Mouse (Mus musculus): Measurements from ENCODE around the gene Scgb1c1. TPM values are rescaled to one million over a fixed set of nuclear protein-coding genes. Genes with fewer than 3 reads are reported as not detected.

The Scgb1c1 gene
- polyA plus RNA-seq, 2 experiments, result not detected

DNA sequence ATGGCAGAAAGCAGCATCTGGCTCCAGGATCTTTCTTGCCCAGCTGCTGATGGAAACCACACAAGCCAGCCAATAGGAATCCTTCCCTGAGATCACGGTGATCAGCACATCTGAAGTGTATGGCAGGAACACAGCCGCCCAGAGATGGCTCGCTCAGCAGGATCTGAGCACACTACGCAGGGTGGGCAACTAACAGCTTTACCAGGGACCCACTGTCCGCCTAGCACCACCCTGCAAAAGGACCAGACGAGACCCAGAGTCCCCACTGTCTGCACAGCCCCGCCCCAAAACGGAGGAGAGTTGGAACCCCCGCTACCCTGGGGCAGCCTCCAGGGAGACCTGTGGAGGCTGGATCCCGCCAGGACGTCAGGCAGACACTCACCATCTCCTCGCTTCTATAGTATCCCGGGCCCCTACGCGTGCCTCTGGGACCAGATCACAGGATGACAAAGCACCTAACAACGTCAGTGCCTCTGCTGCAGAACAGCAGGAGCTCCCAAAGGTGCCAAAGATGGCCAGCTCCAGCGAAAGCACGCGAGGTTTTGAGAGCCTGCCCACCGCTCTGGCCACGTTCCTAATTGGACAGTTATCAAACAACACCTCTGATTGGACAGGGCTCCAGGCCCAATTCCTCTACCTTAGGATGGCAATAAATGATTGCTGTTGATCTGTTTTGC is 23.6 kb upstream of the Scgb1c1 start, which contains the start of gene Zfp941:
Zfp941 (minus strand) TSS at position 526 of the 677 bp plus-strand sequence.
- DNase-seq (ENCODE audit: low spot score) (peak; percentile 49), ATAC-seq (ENCODE audit: low FRiP score, low read depth) (peak; percentile 78)
- Histone ChIP-seq H3K27ac (replicated peaks; ENCODE audit: low read depth, low read length) (no peak within 1 kb of the TSS), H3K4me2 (replicated peaks; ENCODE audit: low read depth, low read length, severe bottlenecking) (peak within 1 kb of the TSS; percentile 65), H3K36me3 (ENCODE audit: control insufficient read depth, insufficient read depth, low read length) (0 out of 2 replicates have a peak, but pooled peaks cover 2% of the 10 kb centered on the region), H3K9me3 (ENCODE audit: control insufficient read depth, low read length) (no peaks in the 10 kb centered on the region), H3K27me3 (ENCODE audit: control insufficient read depth, insufficient read depth, low read length) (no peaks in the 10 kb centered on the region), H3K4me3 (replicated peaks; ENCODE audit: low read length) (peak within 1 kb of the TSS; percentile 45), H3K4me1 (ENCODE audit: control insufficient read depth, insufficient read depth, low read length) (no peaks in the 10 kb centered on the region), H3K9ac (ENCODE audit: low read depth, low read length, severe bottlenecking) (peak within 1 kb of the TSS; percentile 57)
- no peak for TF ChIP-seq POLR2A (IDR thresholded peaks at IDR 0.05; ENCODE audit: borderline replicate concordance, extremely low read depth, insufficient read depth, insufficient read length)
- WGBS, result 2% methylated on average over 21 of the region's 21 CpGs

DNA sequence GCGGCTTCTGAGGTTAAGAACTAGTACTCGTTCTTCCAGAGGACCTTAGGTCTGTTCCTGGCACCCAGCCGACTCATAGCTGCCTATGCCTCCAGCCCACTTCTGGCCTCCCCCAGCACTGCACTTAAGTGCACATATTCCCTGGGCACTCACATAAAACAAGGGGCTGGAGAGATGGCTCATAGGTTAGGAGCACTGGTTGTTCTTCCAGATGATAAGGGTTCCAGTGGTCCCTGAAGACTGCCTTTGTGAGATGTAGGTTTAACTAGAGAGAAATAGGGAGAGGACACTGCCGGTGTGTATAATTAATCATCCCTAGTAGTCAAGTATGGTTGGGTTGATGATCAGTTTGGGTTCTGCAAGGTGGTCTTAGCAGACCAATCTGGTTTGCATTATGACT is 22.6 kb upstream of the Scgb1c1 start:
- TF ChIP-seq POLR2A (IDR thresholded peaks at IDR 0.05; ENCODE audit: borderline replicate concordance, extremely low read depth, insufficient read depth, insufficient read length), result no peak
- Histone ChIP-seq H3K4me1 (ENCODE audit: control insufficient read depth, insufficient read depth, low read length) (no peaks in the 10 kb centered on the region), H3K36me3 (ENCODE audit: control insufficient read depth, insufficient read depth, low read length) (no peaks in the 10 kb centered on the region), H3K9me3 (ENCODE audit: control insufficient read depth, low read length) (no peaks in the 10 kb centered on the region), H3K27me3 (ENCODE audit: control insufficient read depth, insufficient read depth, low read length) (no peaks in the 10 kb centered on the region), H3K27ac (replicated peaks; ENCODE audit: low read depth, low read length) (no peak overlapping the region), H3K4me3 (replicated peaks; ENCODE audit: low read length) (no peak overlapping the region), H3K4me2 (replicated peaks; ENCODE audit: low read depth, low read length, severe bottlenecking) (no peak overlapping the region), H3K9ac (ENCODE audit: low read depth, low read length, severe bottlenecking) (no peak overlapping the region)
- 89% methylated on average over 4 of the region's 4 CpGs for WGBS
- DNase-seq (ENCODE audit: low spot score) (no peak), ATAC-seq (ENCODE audit: low FRiP score, low read depth) (no peak)

- Histone ChIP-seq H3K4me1 (ENCODE audit: control insufficient read depth, insufficient read depth, low read length) (no peaks in the 10 kb centered on the region), H3K27ac (replicated peaks; ENCODE audit: low read depth, low read length) (no peak overlapping the region), H3K9me3 (ENCODE audit: control insufficient read depth, low read length) (no peaks in the 10 kb centered on the region), H3K27me3 (ENCODE audit: control insufficient read depth, insufficient read depth, low read length) (no peaks in the 10 kb centered on the region), H3K9ac (ENCODE audit: low read depth, low read length, severe bottlenecking) (no peak overlapping the region), H3K4me3 (replicated peaks; ENCODE audit: low read length) (no peak overlapping the region), H3K4me2 (replicated peaks; ENCODE audit: low read depth, low read length, severe bottlenecking) (no peak overlapping the region), H3K36me3 (ENCODE audit: control insufficient read depth, insufficient read depth, low read length) (no peaks in the 10 kb centered on the region)
- no peak for TF ChIP-seq POLR2A (IDR thresholded peaks at IDR 0.05; ENCODE audit: borderline replicate concordance, extremely low read depth, insufficient read depth, insufficient read length)
- whole genome bisulfite sequencing, result 34% methylated on average over 8 of the region's 8 CpGs
- peak; percentile 36 for DNase-seq (ENCODE audit: low spot score)
- no peak for ATAC-seq (ENCODE audit: low FRiP score, low read depth)
Measured at GRCm38 (mm10) chr7:140828171-140828881, 17.0 kb upstream of the Scgb1c1 start.

- DNase-seq (ENCODE audit: low spot score) (no peak), ATAC-seq (ENCODE audit: low FRiP score, low read depth) (no peak)
- TF ChIP-seq POLR2A (IDR thresholded peaks at IDR 0.05; ENCODE audit: borderline replicate concordance, extremely low read depth, insufficient read depth, insufficient read length), result no peak
- H3K27ac ChIP-seq (replicated peaks; ENCODE audit: low read depth, low read length), result no peak overlapping the region
- H3K4me3 ChIP-seq (replicated peaks; ENCODE audit: low read length), result no peak overlapping the region
- H3K9ac ChIP-seq (ENCODE audit: low read depth, low read length, severe bottlenecking), result no peak overlapping the region
- whole genome bisulfite sequencing, result 63% methylated on average over 6 of the region's 6 CpGs
- H3K9me3 ChIP-seq (ENCODE audit: control insufficient read depth, low read length), result no peaks in the 10 kb centered on the region
- H3K4me2 ChIP-seq (replicated peaks; ENCODE audit: low read depth, low read length, severe bottlenecking), result no peak overlapping the region
- H3K27me3 ChIP-seq (ENCODE audit: control insufficient read depth, insufficient read depth, low read length), result no peaks in the 10 kb centered on the region
- H3K36me3 ChIP-seq (ENCODE audit: control insufficient read depth, insufficient read depth, low read length), result no peaks in the 10 kb centered on the region
- H3K4me1 ChIP-seq (ENCODE audit: control insufficient read depth, insufficient read depth, low read length), result no peaks in the 10 kb centered on the region
Measured at GRCm38 (mm10) chr7:140831447-140831846, 13.9 kb upstream of the Scgb1c1 start.

GRCm38 (mm10) chr7:140833341-140833740 is 12.0 kb upstream of the Scgb1c1 start:
- ATAC-seq (ENCODE audit: low FRiP score, low read depth) (no peak), DNase-seq (ENCODE audit: low spot score) (no peak)
- H3K27ac ChIP-seq (replicated peaks; ENCODE audit: low read depth, low read length), result no peak overlapping the region
- H3K9me3 ChIP-seq (ENCODE audit: control insufficient read depth, low read length), result no peaks in the 10 kb centered on the region
- no peaks in the 10 kb centered on the region for H3K27me3 ChIP-seq (ENCODE audit: control insufficient read depth, insufficient read depth, low read length)
- no peak overlapping the region for H3K4me3 ChIP-seq (replicated peaks; ENCODE audit: low read length)
- TF ChIP-seq POLR2A (IDR thresholded peaks at IDR 0.05; ENCODE audit: borderline replicate concordance, extremely low read depth, insufficient read depth, insufficient read length), result no peak
- H3K9ac ChIP-seq (ENCODE audit: low read depth, low read length, severe bottlenecking), result no peak overlapping the region
- H3K4me1 ChIP-seq (ENCODE audit: control insufficient read depth, insufficient read depth, low read length), result no peaks in the 10 kb centered on the region
- WGBS, result 86% methylated on average over 4 of the region's 4 CpGs
- H3K4me2 ChIP-seq (replicated peaks; ENCODE audit: low read depth, low read length, severe bottlenecking), result no peak overlapping the region
- H3K36me3 ChIP-seq (ENCODE audit: control insufficient read depth, insufficient read depth, low read length), result no peaks in the 10 kb centered on the region
